8 mouse cellular contexts compared by ENCODE assay signal in genomic region chr11:58954420-58955142, GRCm38 (mm10). TPM values are rescaled to one million over a fixed set of nuclear protein-coding genes. Genes with fewer than 3 reads are reported as not detected.
A peak's percentile ranks its signal among the peaks of the same experiment; 100 is the strongest.
DNase-seq lines count a peak whose midpoint lies in the region; ATAC-seq and TF ChIP-seq lines count a peak whose summit lies in the region.

Hist3h2a (plus strand) TSS chr11:58954685.
Trim17 (plus strand) TSS chr11:58954685.

- H3K4me3 ChIP-seq in G1E (ENCODE audit: low read depth, low read length), result peak within 1 kb of the TSS; percentile 72
- H3K4me3 ChIP-seq in forebrain, embryonic 16.5 days (replicated peaks; ENCODE audit: low read length), result peak within 1 kb of the TSS; percentile 99
- peak within 1 kb of the TSS; percentile 87 for H3K4me3 ChIP-seq in layer of hippocampus, adult 2 months
- peak within 1 kb of the TSS; percentile 53 for H3K4me3 ChIP-seq in lung, embryonic 14.5 days (ENCODE audit: low read depth, low read length)
- H3K4me3 ChIP-seq in olfactory bulb, adult 2 months (ENCODE audit: insufficient read depth, low read depth, low read length), result peak within 1 kb of the TSS; percentile 90
- H3K4me3 ChIP-seq in thymus, adult 2 months (ENCODE audit: control insufficient read depth, insufficient read depth, low read length), result peak within 1 kb of the TSS; percentile 61

- H3K27me3 ChIP-seq in G1E (ENCODE audit: insufficient read depth, low read length), result peaks cover 14% of the 10 kb centered on the region
- no peaks in the 10 kb centered on the region for H3K27me3 ChIP-seq in forebrain, embryonic 16.5 days (replicated peaks; ENCODE audit: control insufficient read depth, insufficient read depth, low read length)
- peaks cover 20% of the 10 kb centered on the region for H3K27me3 ChIP-seq in lung, embryonic 14.5 days (ENCODE audit: insufficient read depth, low read length)
- no peaks in the 10 kb centered on the region for H3K27me3 ChIP-seq in thymus, adult 2 months (ENCODE audit: control insufficient read depth, insufficient read depth, low read length)

- peak; percentile 94 for DNase-seq in G1E (ENCODE audit: low spot score)
- peak; percentile 88 to 89 for DNase-seq in cerebellum, adult 18-20 months
- DNase-seq in heart, postnatal 36 days, result peak; percentile 79 to 85
- peak; percentile 86 to 98 for DNase-seq in layer of hippocampus, adult 2 months (ENCODE audit: low spot score in 2 of 2)
- peak; percentile 99 for DNase-seq in lung, embryonic 14.5 days
- DNase-seq in thymus, adult 2 months, result peak; percentile 86

- no peaks in the 10 kb centered on the region for H3K9me3 ChIP-seq in G1E (replicated peaks)
- no peaks in the 10 kb centered on the region for H3K9me3 ChIP-seq in forebrain, embryonic 16.5 days (ENCODE audit: control insufficient read depth, low read length)
- no peaks in the 10 kb centered on the region for H3K9me3 ChIP-seq in lung, embryonic 14.5 days (ENCODE audit: low read depth, low read length)

- peaks cover 19% of the 10 kb centered on the region for H3K36me3 ChIP-seq in G1E (replicated peaks)
- no peaks in the 10 kb centered on the region for H3K36me3 ChIP-seq in forebrain, embryonic 16.5 days (ENCODE audit: control insufficient read depth, insufficient read depth)
- H3K36me3 ChIP-seq in lung, embryonic 14.5 days (ENCODE audit: insufficient read depth), result peaks cover 8% of the 10 kb centered on the region; the same call in 1 of the 2 replicates
- no peaks in the 10 kb centered on the region; the same call in 1 of the 2 replicates for H3K36me3 ChIP-seq in thymus, adult 2 months (ENCODE audit: control insufficient read depth, insufficient read depth, low read length)

- peaks cover 36% of the 10 kb centered on the region for H3K4me1 ChIP-seq in G1E (ENCODE audit: insufficient read depth, low read depth, low read length)
- H3K4me1 ChIP-seq in forebrain, embryonic 16.5 days (replicated peaks; ENCODE audit: control insufficient read depth, insufficient read depth, low read length), result peaks cover 53% of the 10 kb centered on the region
- H3K4me1 ChIP-seq in lung, embryonic 14.5 days (ENCODE audit: insufficient read depth), result peaks cover 5% of the 10 kb centered on the region; the same call in 1 of the 2 replicates
- peaks cover 17% of the 10 kb centered on the region for H3K4me1 ChIP-seq in olfactory bulb, adult 2 months (ENCODE audit: control insufficient read depth, insufficient read depth, low read length)
- peaks cover 20% of the 10 kb centered on the region for H3K4me1 ChIP-seq in thymus, adult 2 months (replicated peaks; ENCODE audit: control insufficient read depth, insufficient read depth, low read length)

- intact Hi-C loops in heart, postnatal 36 days (cut with DNase I), result loop anchor here (10.0 kb wide), 2 partner anchors 250 to 1460 kb away; partner anchors contain the start of genes 2310033P09Rik, Atpaf2, Gid4 and Mrpl55

- H3K4me2 ChIP-seq in forebrain, embryonic 16.5 days (ENCODE audit: low read length), result peak within 1 kb of the TSS; percentile 91
- peak within 1 kb of the TSS; percentile 85 for H3K4me2 ChIP-seq in lung, embryonic 14.5 days

- H3K9ac ChIP-seq in forebrain, embryonic 16.5 days (replicated peaks; ENCODE audit: low read depth, low read length), result peak within 1 kb of the TSS; percentile 96
- H3K9ac ChIP-seq in lung, embryonic 14.5 days, result peak within 1 kb of the TSS; percentile 87

- TF ChIP-seq POLR2A in olfactory bulb, adult 2 months (IDR thresholded peaks at IDR 0.05; ENCODE audit: insufficient read depth, low read depth, low read length), result peak; percentile 50; the same call in 1 of the 2 replicates
- TF ChIP-seq POLR2A in thymus, adult 2 months (IDR thresholded peaks at IDR 0.05; ENCODE audit: control insufficient read depth, extremely low read depth, insufficient read depth, low read length, poor library complexity), result peak; percentile 82; the same call in 1 of the 2 replicates

- peak within 1 kb of the TSS; percentile 100 for H3K27ac ChIP-seq in forebrain, embryonic 16.5 days (ENCODE audit: low read length)
- H3K27ac ChIP-seq in layer of hippocampus, adult 2 months, result peak within 1 kb of the TSS; percentile 98
- H3K27ac ChIP-seq in lung, embryonic 14.5 days (ENCODE audit: low read depth), result peak within 1 kb of the TSS; percentile 100
- H3K27ac ChIP-seq in olfactory bulb, adult 2 months (ENCODE audit: insufficient read depth, low read depth, low read length), result peak within 1 kb of the TSS; percentile 100
- peak within 1 kb of the TSS; percentile 95 for H3K27ac ChIP-seq in thymus, adult 2 months (ENCODE audit: control insufficient read depth, insufficient read depth, low read length)

- under 1% methylated on average over 49 of the region's 49 CpGs for WGBS in forebrain, embryonic 16.5 days
- WGBS in lung, embryonic 14.5 days, result under 1% methylated on average over 49 of the region's 49 CpGs
- under 1% methylated on average over 49 of the region's 49 CpGs for WGBS in olfactory bulb, adult 2 months
- under 1% methylated on average over 49 of the region's 49 CpGs for WGBS in thymus, adult 2 months

- peak; percentile 91 for ATAC-seq in G1E (ENCODE audit: extremely low read depth, insufficient number of reproducible peaks, low FRiP score, poor library complexity, severe bottlenecking)
- ATAC-seq in forebrain, embryonic 16.5 days, result peak; percentile 86
- peak; percentile 92 for ATAC-seq in lung, embryonic 14.5 days (ENCODE audit: insufficient read depth)

- TF ChIP-seq CTCF in G1E (IDR thresholded peaks at IDR 0.05; ENCODE audit: low read depth, low read length), result no peak
- TF ChIP-seq CTCF in layer of hippocampus, adult 2 months (conservative IDR thresholded peaks at IDR 0.05), result peak; percentile 80
- peak; percentile 69 for TF ChIP-seq CTCF in lung, embryonic 14.5 days (IDR thresholded peaks at IDR 0.05; ENCODE audit: low read depth)
- TF ChIP-seq CTCF in olfactory bulb, adult 2 months (IDR thresholded peaks at IDR 0.05; ENCODE audit: insufficient read depth, low read depth, low read length), result peak; percentile 58
- peak; percentile 73; the same call in 1 of the 2 replicates for TF ChIP-seq CTCF in thymus, adult 2 months (IDR thresholded peaks at IDR 0.05; ENCODE audit: borderline replicate concordance, control insufficient read depth, extremely low read depth, insufficient read depth, low read length, poor library complexity)

RNA-seq across cellular contexts. Expression of gene Hist3h2a, which starts in this region (rescaled TPM):
- total RNA-seq in G1E (2014; fragmentation: Nextera tagmentation) (93.3 and 107 TPM in 2 replicates), G1E (2017) (108 and 128 TPM in 2 replicates)
- polyA plus RNA-seq in G1E (2012), result 6.2 and 13.5 TPM in 2 replicates
- 150 and 152 TPM in 2 replicates for polyA plus RNA-seq in forebrain, embryonic 16.5 days (2015; fragmentation: Nextera tagmentation; extraction: Ambion mirVana)
- 10 to 100 TPM; 15.3 to 17.6 TPM for total RNA-seq in heart, postnatal 36 days (2021)
- 10 to 100 TPM; 66.0 to 69.3 TPM for total RNA-seq in layer of hippocampus, adult 2 months (2021)
- 18.1 and 18.5 TPM in 2 replicates for polyA plus RNA-seq in lung, embryonic 14.5 days (2014; fragmentation: Nextera tagmentation; extraction: Ambion mirVana)
- not detected in 2 replicates for polyA plus RNA-seq in olfactory bulb, adult 2 months (2012; ENCODE audit: insufficient read depth, insufficient read length, low replicate concordance, missing spikeins)
- polyA plus RNA-seq in thymus, adult 2 months (2012; rRNA removed), result 45.9 and 51.0 TPM in 2 replicates

RNA-seq across cellular contexts. Expression of gene Trim17, which starts in this region (rescaled TPM):
- total RNA-seq in G1E (2014; fragmentation: Nextera tagmentation) (not detected in 2 replicates), G1E (2017) (0.11 and 0.12 TPM in 2 replicates)
- 0.12 and 7.5 TPM in 2 replicates for polyA plus RNA-seq in G1E (2012)
- polyA plus RNA-seq in forebrain, embryonic 16.5 days (2015; fragmentation: Nextera tagmentation; extraction: Ambion mirVana), result 1.8 and 2.0 TPM in 2 replicates
- total RNA-seq in heart, postnatal 36 days (2021), result under 1 TPM; 0.11 to 0.16 TPM
- 1 to 10 TPM; 5.3 to 6.5 TPM for total RNA-seq in layer of hippocampus, adult 2 months (2021)
- polyA plus RNA-seq in lung, embryonic 14.5 days (2014; fragmentation: Nextera tagmentation; extraction: Ambion mirVana), result 0.14 and 0.22 TPM in 2 replicates
- not detected in 2 replicates for polyA plus RNA-seq in olfactory bulb, adult 2 months (2012; ENCODE audit: insufficient read depth, insufficient read length, low replicate concordance, missing spikeins)
- 0.31 and 0.47 TPM in 2 replicates for polyA plus RNA-seq in thymus, adult 2 months (2012; rRNA removed)

Comparison
In these comparisons a context has a peak if more than half of its experiments do, and no peak if none do; other contexts are left out.
1. Peak in every context shown above with its lines: DNase-seq, ATAC-seq, H3K4me3 ChIP-seq and H3K27ac ChIP-seq.
2. RNA of gene Trim17 (total RNA-seq): 5.3 to 6.5 TPM in layer of hippocampus, adult 2 months; 0.11 to 0.16 TPM in heart, postnatal 36 days and 0.11 to 0.12 TPM in G1E; every median in the first group is over 4 times any median in the second.